Mouse (Mus musculus): ENCODE measurements around the gene Osm. TPM values are rescaled to one million over a fixed set of nuclear protein-coding genes. Genes with fewer than 3 reads are reported as not detected.
A peak's percentile ranks its signal among the peaks of the same experiment; 100 is the strongest.

Osm gene
- polyA plus RNA-seq, 1 experiment from 2014 or later: 0.17 TPM

DNA sequence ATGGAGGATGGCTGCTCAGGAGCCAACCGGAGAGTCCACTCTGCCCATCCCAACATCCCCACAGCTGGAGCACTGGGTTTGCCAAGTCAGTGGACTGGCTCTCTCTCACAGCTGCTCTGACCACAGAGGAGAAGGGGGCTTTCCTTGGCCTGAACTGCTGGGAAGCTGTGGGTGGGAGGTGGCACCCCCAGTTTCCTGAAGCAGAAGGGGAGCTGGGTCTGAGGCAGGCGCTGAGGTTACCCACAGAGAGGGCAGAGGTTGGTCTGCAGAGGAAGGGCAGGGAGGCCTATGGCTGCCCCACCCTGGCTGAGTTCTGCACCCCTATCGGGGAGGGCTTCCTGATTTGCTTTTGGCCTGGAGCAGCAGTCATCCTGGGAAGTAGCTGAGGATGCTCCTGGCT is 15.2 kb downstream of the Osm start:
- Histone ChIP-seq H3K4me2 (ENCODE audit: low read depth, low read length) (no peak overlapping the region), H3K36me3 (ENCODE audit: control insufficient read depth, insufficient read depth, low read length) (no peaks in the 10 kb centered on the region), H3K27ac (replicated peaks; ENCODE audit: low read depth, low read length) (no peak overlapping the region), H3K4me3 (ENCODE audit: low read depth, low read length) (no peak overlapping the region), H3K9me3 (ENCODE audit: control insufficient read depth, low read length) (no peaks in the 10 kb centered on the region), H3K27me3 (replicated peaks; ENCODE audit: control insufficient read depth, insufficient read depth, low read length) (no peaks in the 10 kb centered on the region), H3K4me1 (ENCODE audit: control insufficient read depth, insufficient read depth, low read length) (0 out of 2 replicates have a peak, but pooled peaks cover 1% of the 10 kb centered on the region), H3K9ac (ENCODE audit: low read depth, low read length) (no peak overlapping the region)
- WGBS: 74% methylated on average over 3 of the region's 3 CpGs
- ATAC-seq (ENCODE audit: low read depth): no peak
- DNase-seq (ENCODE audit: low spot score): no peak

DNA sequence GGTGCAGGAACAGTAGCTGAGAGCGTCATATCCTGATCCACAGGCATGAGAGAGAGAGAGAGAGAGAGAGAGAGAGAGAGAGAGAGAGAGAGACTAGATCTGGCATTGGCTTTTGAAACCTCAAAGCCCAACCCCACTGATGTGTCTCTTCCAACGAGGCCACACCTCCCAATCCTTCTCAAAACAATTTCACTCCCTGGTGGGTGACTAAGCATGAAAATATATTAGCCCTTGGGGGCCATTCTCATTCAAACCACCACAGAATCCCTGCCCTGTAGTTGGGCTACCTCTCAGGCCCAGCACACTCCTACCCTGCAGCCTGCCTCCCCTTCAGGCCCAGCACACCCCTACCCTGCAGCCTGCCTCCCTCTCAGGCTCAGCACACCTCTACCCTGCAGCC is 16.7 kb downstream of the Osm start:
- Histone ChIP-seq H3K4me3 (ENCODE audit: low read depth, low read length) (no peak overlapping the region), H3K9ac (ENCODE audit: low read depth, low read length) (no peak overlapping the region), H3K4me1 (ENCODE audit: control insufficient read depth, insufficient read depth, low read length) (no peaks in the 10 kb centered on the region), H3K36me3 (ENCODE audit: control insufficient read depth, insufficient read depth, low read length) (no peaks in the 10 kb centered on the region), H3K27ac (replicated peaks; ENCODE audit: low read depth, low read length) (no peak overlapping the region), H3K9me3 (ENCODE audit: control insufficient read depth, low read length) (no peaks in the 10 kb centered on the region), H3K4me2 (ENCODE audit: low read depth, low read length) (no peak overlapping the region), H3K27me3 (replicated peaks; ENCODE audit: control insufficient read depth, insufficient read depth, low read length) (no peaks in the 10 kb centered on the region)
- DNase-seq (ENCODE audit: low spot score) (no peak), ATAC-seq (ENCODE audit: low read depth) (no peak)
- WGBS: 68% methylated on average over 2 of the region's 2 CpGs

DNA sequence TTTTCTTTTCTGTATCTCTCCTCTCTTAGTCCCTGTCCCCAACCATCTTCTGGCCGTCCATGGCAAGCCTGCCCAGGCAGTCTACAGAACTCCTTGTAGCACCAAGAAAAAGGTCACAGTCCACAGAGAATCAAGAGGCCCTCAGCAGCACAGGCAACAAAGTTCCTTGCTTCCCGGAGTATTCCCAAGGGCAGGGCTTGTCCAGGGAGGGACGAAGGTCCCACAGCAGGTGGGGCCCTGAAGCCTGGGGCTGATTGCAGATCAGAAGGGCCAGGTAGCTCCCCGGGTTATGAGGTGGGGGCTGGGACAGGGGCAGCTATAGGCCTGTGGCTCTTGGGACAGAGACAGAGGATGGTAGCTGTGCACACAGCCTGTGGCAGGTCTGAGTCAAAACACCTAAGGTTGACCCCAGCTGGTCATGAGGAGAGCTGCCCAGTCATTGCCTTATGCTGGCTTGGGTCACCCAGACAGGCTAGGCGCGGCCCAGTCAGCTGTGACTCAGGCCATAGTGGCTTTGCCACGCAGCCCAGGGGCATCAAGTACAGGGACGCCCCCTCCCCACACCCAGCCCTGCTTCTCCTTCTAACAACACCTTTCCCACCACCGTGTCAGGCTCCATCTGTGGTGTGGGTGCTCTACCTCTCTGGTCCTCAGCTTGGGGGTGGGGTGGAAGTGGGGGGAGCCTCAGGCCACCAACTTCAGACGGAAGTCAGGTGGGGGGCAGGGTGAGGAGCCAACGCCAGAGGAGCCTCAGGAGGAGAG is 20.8 kb downstream of the Osm start, which contains the start of gene Lif:
Lif (plus strand) TSS at position 712 of the 762 bp plus-strand sequence.
- no peak for DNase-seq (ENCODE audit: low spot score)
- no peaks in the 10 kb centered on the region for H3K9me3 ChIP-seq (ENCODE audit: control insufficient read depth, low read length)
- no peak within 1 kb of the TSS for H3K4me3 ChIP-seq (ENCODE audit: low read depth, low read length)
- no peak within 1 kb of the TSS for H3K27ac ChIP-seq (replicated peaks; ENCODE audit: low read depth, low read length)
- no peak for ATAC-seq (ENCODE audit: low read depth)
- H3K4me1 ChIP-seq (ENCODE audit: control insufficient read depth, insufficient read depth, low read length): peaks cover 14% of the 10 kb centered on the region
- no peak within 1 kb of the TSS for H3K9ac ChIP-seq (ENCODE audit: low read depth, low read length)
- H3K36me3 ChIP-seq (ENCODE audit: control insufficient read depth, insufficient read depth, low read length): no peaks in the 10 kb centered on the region
- no peak within 1 kb of the TSS for H3K4me2 ChIP-seq (ENCODE audit: low read depth, low read length)
- no peaks in the 10 kb centered on the region for H3K27me3 ChIP-seq (replicated peaks; ENCODE audit: control insufficient read depth, insufficient read depth, low read length)
- WGBS: 52% methylated on average over 10 of the region's 11 CpGs

DNA sequence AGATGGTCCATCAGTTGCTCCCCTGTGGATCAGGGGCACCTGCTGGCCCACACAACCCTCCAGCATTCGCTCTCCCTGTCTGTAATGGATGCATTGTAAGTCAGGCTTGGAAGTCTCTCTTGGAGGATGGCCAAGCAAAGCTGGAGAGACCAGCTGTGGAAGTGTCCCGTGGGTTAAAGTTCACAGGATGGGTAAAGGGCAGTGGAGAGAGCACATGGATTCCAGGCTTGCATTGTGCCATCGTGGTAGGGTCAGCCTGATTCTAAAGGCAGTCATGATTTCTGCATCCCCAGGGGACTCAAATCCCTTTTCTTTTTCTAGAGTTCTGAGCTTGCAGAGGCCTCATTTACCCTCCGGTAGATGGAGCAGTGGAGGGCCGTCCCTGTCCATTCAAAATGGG is 21.5 kb downstream of the Osm start:
- H3K36me3 ChIP-seq (ENCODE audit: control insufficient read depth, insufficient read depth, low read length): no peaks in the 10 kb centered on the region
- H3K4me1 ChIP-seq (ENCODE audit: control insufficient read depth, insufficient read depth, low read length): peaks cover 16% of the 10 kb centered on the region
- H3K27me3 ChIP-seq (replicated peaks; ENCODE audit: control insufficient read depth, insufficient read depth, low read length): no peaks in the 10 kb centered on the region
- no peak overlapping the region for H3K27ac ChIP-seq (replicated peaks; ENCODE audit: low read depth, low read length)
- H3K4me2 ChIP-seq (ENCODE audit: low read depth, low read length): no peak overlapping the region
- H3K9ac ChIP-seq (ENCODE audit: low read depth, low read length): no peak overlapping the region
- DNase-seq (ENCODE audit: low spot score) (no peak), ATAC-seq (ENCODE audit: low read depth) (no peak)
- 47% methylated on average over 5 of the region's 5 CpGs for WGBS
- no peaks in the 10 kb centered on the region for H3K9me3 ChIP-seq (ENCODE audit: control insufficient read depth, low read length)
- no peak overlapping the region for H3K4me3 ChIP-seq (ENCODE audit: low read depth, low read length)

DNA sequence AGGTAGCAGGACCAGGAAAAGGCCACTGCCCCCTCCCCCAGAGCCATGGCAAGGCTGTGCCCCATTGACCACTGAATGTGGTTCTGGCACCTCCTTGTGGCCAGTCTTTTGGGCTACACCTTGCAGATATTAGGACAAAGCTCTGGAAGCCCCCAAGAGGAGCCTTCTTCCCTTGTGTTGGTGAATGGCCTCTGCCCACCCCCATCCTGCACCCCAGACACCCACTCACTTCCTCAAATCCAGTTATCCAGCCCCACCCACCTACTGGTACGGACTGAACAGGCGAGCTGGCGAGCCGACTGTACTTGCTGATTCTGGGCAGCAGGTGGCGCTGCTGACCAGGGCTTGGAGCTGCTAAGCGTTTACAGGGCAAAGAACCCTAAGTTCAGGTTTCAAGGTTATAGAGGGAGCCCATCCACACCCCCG is 22.4 kb downstream of the Osm start:
- H3K4me3 ChIP-seq (ENCODE audit: low read depth, low read length): peak overlapping the region; percentile 15; the same call in 1 of the 2 replicates
- no peaks in the 10 kb centered on the region for H3K9me3 ChIP-seq (ENCODE audit: control insufficient read depth, low read length)
- H3K4me1 ChIP-seq (ENCODE audit: control insufficient read depth, insufficient read depth, low read length): peaks cover 20% of the 10 kb centered on the region
- H3K4me2 ChIP-seq (ENCODE audit: low read depth, low read length): peak overlapping the region; percentile 53
- H3K27ac ChIP-seq (replicated peaks; ENCODE audit: low read depth, low read length): no peak overlapping the region
- peak; percentile 70 for DNase-seq (ENCODE audit: low spot score)
- ATAC-seq (ENCODE audit: low read depth): peak; percentile 66
- no peak overlapping the region for H3K9ac ChIP-seq (ENCODE audit: low read depth, low read length)
- H3K36me3 ChIP-seq (ENCODE audit: control insufficient read depth, insufficient read depth, low read length): no peaks in the 10 kb centered on the region
- no peaks in the 10 kb centered on the region for H3K27me3 ChIP-seq (replicated peaks; ENCODE audit: control insufficient read depth, insufficient read depth, low read length)
- 0% methylated on average over 7 of the region's 7 CpGs for WGBS

DNA sequence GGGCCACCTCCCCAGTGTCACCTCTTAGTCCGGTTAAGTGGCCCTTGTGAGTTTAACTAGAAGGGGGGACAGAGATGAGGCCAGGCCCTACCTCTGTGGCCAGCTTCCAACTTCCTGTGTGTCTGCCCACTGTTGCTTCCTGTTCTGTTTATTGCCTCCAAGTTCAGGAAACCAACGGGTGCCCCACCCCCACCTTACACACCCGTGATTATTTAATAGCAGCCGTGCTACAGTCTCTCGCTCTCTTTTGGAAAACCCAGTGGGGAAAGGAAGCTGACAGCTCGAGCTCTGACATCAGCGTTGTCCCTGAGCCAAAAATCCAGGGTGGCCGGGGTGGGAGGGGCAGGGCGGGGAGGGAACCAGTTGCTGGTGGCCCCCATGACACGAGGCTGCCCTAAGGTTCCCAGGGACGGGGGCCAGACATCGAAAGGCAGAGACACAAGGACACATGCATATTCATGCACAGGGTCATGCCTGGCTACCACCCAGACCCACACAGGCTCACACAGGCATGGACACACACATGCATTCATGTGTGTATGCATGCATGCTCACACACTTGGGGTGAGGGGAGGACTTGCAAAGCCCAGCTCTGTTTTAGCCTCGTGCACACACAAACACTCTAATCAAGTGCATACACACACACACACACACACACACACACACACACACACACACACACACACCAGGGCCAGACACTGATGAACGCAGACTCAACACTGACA is 24.4 kb downstream of the Osm start:
- no peak overlapping the region for H3K27ac ChIP-seq (replicated peaks; ENCODE audit: low read depth, low read length)
- 0 out of 2 replicates have a peak overlapping the region, but pooled peaks have one; percentile 5 for H3K9ac ChIP-seq (ENCODE audit: low read depth, low read length)
- DNase-seq (ENCODE audit: low spot score) (peak; percentile 63), ATAC-seq (ENCODE audit: low read depth) (no peak)
- no peaks in the 10 kb centered on the region for H3K36me3 ChIP-seq (ENCODE audit: control insufficient read depth, insufficient read depth, low read length)
- H3K4me3 ChIP-seq (ENCODE audit: low read depth, low read length): no peak overlapping the region
- no peaks in the 10 kb centered on the region for H3K9me3 ChIP-seq (ENCODE audit: control insufficient read depth, low read length)
- WGBS: 32% methylated on average over 14 of the region's 14 CpGs
- peaks cover 20% of the 10 kb centered on the region for H3K4me1 ChIP-seq (ENCODE audit: control insufficient read depth, insufficient read depth, low read length)
- H3K4me2 ChIP-seq (ENCODE audit: low read depth, low read length): no peak overlapping the region
- H3K27me3 ChIP-seq (replicated peaks; ENCODE audit: control insufficient read depth, insufficient read depth, low read length): peaks cover 14% of the 10 kb centered on the region

DNA sequence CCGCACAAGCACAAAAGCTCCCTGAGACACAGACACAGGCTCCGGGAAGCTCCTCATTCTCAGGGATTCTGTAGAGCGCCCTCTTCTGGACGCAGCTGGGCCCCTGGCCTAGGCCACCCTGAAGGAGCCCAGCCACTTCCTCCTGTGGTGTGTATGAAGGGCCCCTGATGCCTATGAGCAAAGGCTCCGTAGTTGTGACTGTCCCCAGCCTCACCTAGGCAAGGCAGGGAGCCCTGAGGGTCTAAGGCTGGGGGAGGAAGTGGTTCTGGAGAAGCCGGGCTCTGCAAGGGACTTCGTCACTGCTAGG is 24.9 kb downstream of the Osm start:
- WGBS: 47% methylated on average over 6 of the region's 7 CpGs
- Histone ChIP-seq H3K9ac (ENCODE audit: low read depth, low read length) (no peak overlapping the region), H3K27me3 (replicated peaks; ENCODE audit: control insufficient read depth, insufficient read depth, low read length) (peaks cover 18% of the 10 kb centered on the region), H3K36me3 (ENCODE audit: control insufficient read depth, insufficient read depth, low read length) (no peaks in the 10 kb centered on the region), H3K4me3 (ENCODE audit: low read depth, low read length) (no peak overlapping the region), H3K27ac (replicated peaks; ENCODE audit: low read depth, low read length) (no peak overlapping the region), H3K4me1 (ENCODE audit: control insufficient read depth, insufficient read depth, low read length) (peaks cover 20% of the 10 kb centered on the region), H3K9me3 (ENCODE audit: control insufficient read depth, low read length) (no peaks in the 10 kb centered on the region), H3K4me2 (ENCODE audit: low read depth, low read length) (no peak overlapping the region)
- ATAC-seq (ENCODE audit: low read depth) (no peak), DNase-seq (ENCODE audit: low spot score) (peak; percentile 55)

DNA sequence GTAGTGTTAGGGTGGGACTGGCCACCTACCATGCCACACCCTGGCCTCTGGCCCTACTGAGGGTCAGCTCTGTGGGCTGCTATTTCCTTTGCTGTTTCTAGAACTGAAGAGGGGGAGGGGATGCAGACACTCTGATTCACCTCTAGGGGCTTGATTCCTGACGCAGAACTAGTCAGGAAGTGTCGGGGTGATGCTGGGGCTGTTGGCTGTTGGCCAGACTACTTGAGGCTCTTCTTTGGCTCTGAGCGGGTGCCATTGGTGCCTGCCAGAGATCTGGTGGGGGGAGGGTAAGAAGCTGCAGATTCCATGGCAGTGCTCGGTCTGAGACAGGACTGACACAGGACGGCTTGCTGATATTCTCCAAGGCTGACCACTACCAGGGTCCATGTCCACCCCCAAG is 25.7 kb downstream of the Osm start:
- no peak for ATAC-seq (ENCODE audit: low read depth)
- Histone ChIP-seq H3K27ac (replicated peaks; ENCODE audit: low read depth, low read length) (no peak overlapping the region), H3K4me3 (ENCODE audit: low read depth, low read length) (no peak overlapping the region), H3K4me1 (ENCODE audit: control insufficient read depth, insufficient read depth, low read length) (peaks cover 20% of the 10 kb centered on the region), H3K36me3 (ENCODE audit: control insufficient read depth, insufficient read depth, low read length) (no peaks in the 10 kb centered on the region), H3K27me3 (replicated peaks; ENCODE audit: control insufficient read depth, insufficient read depth, low read length) (peaks cover 25% of the 10 kb centered on the region), H3K9ac (ENCODE audit: low read depth, low read length) (no peak overlapping the region), H3K4me2 (ENCODE audit: low read depth, low read length) (no peak overlapping the region), H3K9me3 (ENCODE audit: control insufficient read depth, low read length) (no peaks in the 10 kb centered on the region)
- WGBS: 22% methylated on average over 5 of the region's 5 CpGs
- peak; percentile 85 for DNase-seq (ENCODE audit: low spot score)
